Mouse (Mus musculus) monocyte, adult 5-6 weeks (primary cell): ENCODE results near the gene Cryz. TPM values are rescaled to one million over a fixed set of nuclear protein-coding genes. Genes with fewer than 3 reads are reported as not detected.

ENCODE experiments used
- ATAC-seq: fragments of 153-309, 156-312 bp; replicated peaks from 2 replicates; pipeline ENCODE4 v1.8.0; 2017; ENCODE audit warnings: mild to moderate bottlenecking; ENCODE audit not compliant: low TSS enrichment, insufficient number of reproducible peaks, severe bottlenecking, poor library complexity, low FRiP score
- total RNA-seq: library from RNA; stranded (forward); fragments of 200-1000, 200-491, 200-594 nt; gene quantifications from 3 replicates; pipeline ENCODE4 v1.2.3, GENCODE M21; 2017

Gene Cryz
- total RNA-seq, 1 experiment from 2014 or later = 0.67 TPM

- ATAC-seq = no peak
Measured at GRCm38 (mm10) chr3:154663545-154663944, 67.0 kb downstream of the Cryz start, which contains the start of gene Erich3. Gene Erich3, plus strand, starts transcription at chr3:154663859.

- ATAC-seq = no peak
Measured at GRCm38 (mm10) chr3:154663976-154664581, 67.6 kb downstream of the Cryz start.

GRCm38 (mm10) chr3:154664636-154665035, 68.1 kb downstream of the Cryz start:
- ATAC-seq = no peak

- no peak for ATAC-seq
Measured at GRCm38 (mm10) chr3:154668485-154668884, 72.0 kb downstream of the Cryz start.

- no peak for ATAC-seq
Measured at GRCm38 (mm10) chr3:154670584-154670983, 74.1 kb downstream of the Cryz start.

- no peak for ATAC-seq
Measured at GRCm38 (mm10) chr3:154671013-154671412, 74.5 kb downstream of the Cryz start.

Other genes starting within 250 kb of the Cryz start
- gene Tyw3, start 393 bp downstream of the Cryz start, total RNA-seq = 0.86 to 3.5 TPM (median 2.7 TPM) in 3 replicates
- gene Erich3, start 67.1 kb downstream of the Cryz start, total RNA-seq = not detected in 3 replicates